Mouse (Mus musculus): Measurements from ENCODE around the gene Sv2b. TPM values are rescaled to one million over a fixed set of nuclear protein-coding genes. Genes with fewer than 3 reads are reported as not detected.

Sv2b gene
- total RNA-seq, 2 experiments from 2014 or later = 278 to 333 TPM

DNA sequence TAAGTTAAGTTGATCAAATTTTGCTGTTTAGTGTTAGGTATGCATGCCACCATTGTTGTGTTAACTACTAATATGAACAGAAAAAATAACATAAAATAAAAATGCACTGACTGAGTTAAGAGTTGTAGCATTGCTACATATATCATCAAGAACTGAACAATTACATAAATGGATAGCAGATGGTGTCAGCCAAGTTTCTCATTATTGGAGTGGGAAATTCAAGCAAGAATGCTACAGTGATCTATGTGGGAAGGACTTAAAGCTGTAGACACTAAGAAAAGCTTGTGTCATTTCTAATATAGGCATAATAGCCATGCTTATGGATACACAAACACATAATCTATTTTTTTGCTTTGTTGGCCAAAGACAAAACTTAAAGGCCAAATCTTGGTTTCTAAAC is 228.9 kb downstream of the Sv2b start:
- DNase-seq = no peak

DNA sequence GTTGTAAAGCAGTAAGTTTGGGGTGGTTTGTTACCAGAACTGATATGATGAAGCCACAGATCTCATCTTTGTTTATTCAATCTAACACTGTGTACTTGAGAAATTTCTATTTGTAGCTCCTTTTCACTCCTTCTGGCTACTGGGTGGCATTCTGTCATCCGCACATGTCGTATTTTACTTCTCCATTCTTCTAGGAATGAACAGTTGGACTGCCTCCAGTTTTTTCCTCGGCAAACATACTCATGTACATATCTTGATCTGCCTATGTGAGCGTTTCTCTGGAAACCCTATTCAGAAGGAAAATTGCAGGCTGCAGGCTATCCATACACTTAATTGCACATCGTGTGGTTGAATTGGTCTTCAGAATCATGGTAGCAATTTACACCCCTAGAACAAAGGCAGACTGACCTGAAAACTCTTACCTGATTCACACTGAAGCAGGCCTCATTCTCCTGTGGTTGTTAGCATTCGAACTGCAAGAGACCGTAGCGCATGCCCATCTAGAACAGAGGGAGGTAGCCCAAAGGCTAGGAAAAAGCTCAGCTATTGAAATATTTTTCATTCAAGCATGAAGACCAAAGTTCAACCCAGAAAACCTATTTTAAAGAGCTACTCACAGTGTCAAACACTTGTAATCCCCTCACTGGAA is 231.4 kb downstream of the Sv2b start:
- DNase-seq = peak in 1 of 2 experiments; percentile 26

Other genes starting within 250 kb of the Sv2b start
- gene Akap13, start 146.3 kb upstream of the Sv2b start, total RNA-seq (2021) = 10 to 100 TPM; 70.0 to 78.7 TPM